Mouse (Mus musculus) G1E-ER4 (cell line): Measurements from ENCODE around the gene Utp11. TPM values are rescaled to one million over a fixed set of nuclear protein-coding genes. Genes with fewer than 3 reads are reported as not detected.

Experiments used
- GATA1 ChIP-seq: IDR thresholded peaks from one replicate; pipeline ENCODE4 v1.8.0; 2012; ENCODE audit warnings: low read length, inconsistent platforms
- polyA plus RNA-seq: library from polyadenylated mRNA; stranded (reverse); fragments of >175 nt; gene quantifications from 2 replicates; pipeline ENCODE4 v1.2.3, GENCODE M21; 2012

Gene Utp11
- polyA plus RNA-seq, 1 experiment = 10.1 TPM

DNA sequence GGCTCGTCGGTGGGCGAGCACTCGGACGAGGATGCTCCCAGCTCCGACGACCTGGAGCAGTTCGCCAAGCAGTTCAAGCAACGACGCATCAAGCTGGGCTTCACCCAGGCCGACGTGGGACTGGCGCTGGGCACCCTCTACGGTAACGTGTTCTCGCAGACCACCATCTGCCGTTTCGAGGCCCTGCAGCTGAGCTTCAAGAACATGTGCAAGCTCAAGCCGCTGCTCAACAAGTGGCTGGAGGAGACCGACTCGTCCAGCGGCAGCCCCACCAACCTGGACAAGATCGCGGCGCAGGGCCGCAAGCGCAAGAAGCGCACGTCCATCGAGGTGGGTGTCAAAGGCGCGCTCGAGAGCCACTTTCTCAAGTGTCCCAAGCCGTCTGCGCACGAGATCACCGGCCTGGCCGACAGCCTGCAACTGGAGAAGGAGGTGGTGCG is 35.0 kb downstream of the Utp11 start:
- no peak for TF ChIP-seq GATA1

GRCm38 (mm10) chr4:124657781-124658180 is 35.6 kb downstream of the Utp11 start:
- TF ChIP-seq GATA1 = no peak

- TF ChIP-seq GATA1 = no peak
Measured at GRCm38 (mm10) chr4:124656854-124657650, 36.3 kb downstream of the Utp11 start.

DNA sequence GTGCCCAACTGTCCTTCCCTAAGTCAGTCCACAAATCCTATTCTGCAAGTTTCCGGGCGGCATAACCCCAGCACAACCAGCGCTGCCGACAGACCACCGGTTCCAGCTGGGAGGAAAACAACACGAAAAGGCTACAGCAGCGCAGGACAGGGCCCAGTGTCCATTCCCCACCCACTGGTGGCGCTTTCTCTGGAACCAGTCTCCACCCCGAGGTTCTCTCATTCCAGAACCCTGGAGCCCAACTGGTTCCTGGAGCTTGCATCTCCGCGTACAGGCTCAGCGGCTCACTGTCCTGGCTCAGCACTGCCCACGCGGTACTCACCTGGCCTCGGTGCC is 36.9 kb downstream of the Utp11 start, which contains the start of gene Pou3f1:
TSS of gene Pou3f1 (plus strand) at position 290 of the 336 bp plus-strand sequence.
- TF ChIP-seq GATA1 = no peak

- TF ChIP-seq GATA1 = no peak
Measured at GRCm38 (mm10) chr4:124652886-124653285, 40.5 kb downstream of the Utp11 start.

GRCm38 (mm10) chr4:124647909-124648308 is 45.5 kb downstream of the Utp11 start:
- no peak for TF ChIP-seq GATA1

- TF ChIP-seq GATA1 = no peak
Measured at GRCm38 (mm10) chr4:124646591-124646990, 46.8 kb downstream of the Utp11 start.

- no peak for TF ChIP-seq GATA1
Measured at GRCm38 (mm10) chr4:124644974-124645433, 48.4 kb downstream of the Utp11 start.

GRCm38 (mm10) chr4:124643859-124644258 is 49.5 kb downstream of the Utp11 start:
- TF ChIP-seq GATA1 = no peak

DNA sequence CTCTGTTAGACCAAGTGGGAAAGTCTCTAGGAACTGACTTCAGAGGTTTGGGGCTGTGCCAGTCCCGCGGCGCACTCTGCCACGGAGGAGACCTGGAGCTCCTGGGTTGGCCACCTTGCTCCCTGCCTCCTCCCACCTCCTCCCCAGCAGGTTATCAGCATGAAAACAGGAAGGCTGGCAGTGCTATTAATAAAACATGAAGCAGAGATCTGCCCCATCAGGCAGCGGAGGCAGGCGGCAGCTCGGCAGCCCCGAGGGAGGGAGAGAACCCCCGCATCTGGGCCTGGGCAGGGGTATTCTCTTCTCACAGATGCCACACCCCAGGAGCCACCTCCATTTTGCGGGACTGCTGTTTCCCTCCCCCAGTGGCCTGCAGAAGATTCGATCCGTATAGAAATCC is 53.7 kb downstream of the Utp11 start:
- no peak for TF ChIP-seq GATA1

GRCm38 (mm10) chr4:124633281-124633680 is 60.1 kb downstream of the Utp11 start:
- TF ChIP-seq GATA1 = no peak

DNA sequence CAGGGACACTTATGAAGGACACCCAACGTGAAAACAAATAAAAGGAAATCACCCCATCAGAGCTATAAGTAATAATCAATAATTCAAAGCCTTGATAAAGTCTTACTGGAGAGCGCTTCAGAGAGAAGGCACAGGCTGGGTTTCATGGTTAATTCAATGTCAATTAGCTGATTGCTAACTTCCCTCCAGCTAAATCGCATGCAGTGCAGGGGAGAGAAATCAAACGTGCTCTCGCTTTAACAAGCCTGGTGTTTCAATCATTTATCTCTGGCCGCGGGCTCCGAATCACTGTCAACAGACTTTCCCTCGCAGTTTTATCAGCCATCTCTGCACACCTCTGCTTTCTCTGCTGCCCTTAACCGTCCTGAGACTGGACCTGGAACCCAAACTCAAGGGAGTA is 60.5 kb downstream of the Utp11 start:
- TF ChIP-seq GATA1 = no peak

- TF ChIP-seq GATA1 = no peak
Measured at GRCm38 (mm10) chr4:124631456-124631855, 61.9 kb downstream of the Utp11 start.

Other genes starting within 250 kb of the Utp11 start
- not detected in 2 replicates for gene 3100002H09Rik, start 82.8 kb downstream of the Utp11 start, polyA plus RNA-seq
- gene Pou3f1, start 36.8 kb downstream of the Utp11 start, polyA plus RNA-seq = not detected in 2 replicates
- gene Fhl3, start 7.1 kb upstream of the Utp11 start, polyA plus RNA-seq = 18.8 and 25.3 TPM in 2 replicates
- 56.8 and 79.8 TPM in 2 replicates for gene Sf3a3, start 21.2 kb upstream of the Utp11 start, polyA plus RNA-seq
- gene Inpp5b, start 48.2 kb upstream of the Utp11 start, polyA plus RNA-seq = 40.9 and 45.9 TPM in 2 replicates
- 6.9 and 7.6 TPM in 2 replicates for gene Mtf1, start 108.5 kb upstream of the Utp11 start, polyA plus RNA-seq
- 19.9 and 24.9 TPM in 2 replicates for gene Yrdc, start 157.1 kb upstream of the Utp11 start, polyA plus RNA-seq
- gene 1110065P20Rik, start 157.6 kb upstream of the Utp11 start, polyA plus RNA-seq = 34.7 and 41.4 TPM in 2 replicates
- gene Maneal, start 168.6 kb upstream of the Utp11 start, polyA plus RNA-seq = not detected in 2 replicates
- not detected in 2 replicates for gene Epha10, start 187.3 kb upstream of the Utp11 start, polyA plus RNA-seq
- gene 9930104L06Rik, start 243.4 kb upstream of the Utp11 start, polyA plus RNA-seq = 3.3 and 3.7 TPM in 2 replicates
- 166 and 199 TPM in 2 replicates for gene Cdca8, start 245.7 kb upstream of the Utp11 start, polyA plus RNA-seq